Mouse (Mus musculus): Measurements from ENCODE around the gene Gnat2. TPM values are rescaled to one million over a fixed set of nuclear protein-coding genes. Genes with fewer than 3 reads are reported as not detected.

Gnat2 gene
- polyA plus RNA-seq, 1 experiment from 2014 or later, result 0.24 TPM

- H3K27me3 ChIP-seq (ENCODE audit: control insufficient read depth, insufficient read depth, low read length), result no peaks in the 10 kb centered on the region
- H3K9me3 ChIP-seq (ENCODE audit: control insufficient read depth, low read length), result no peaks in the 10 kb centered on the region
- ATAC-seq (ENCODE audit: low read depth), result no peak
- no peak overlapping the region for H3K4me2 ChIP-seq (ENCODE audit: low read depth, low read length)
- H3K27ac ChIP-seq (ENCODE audit: low read depth, low read length), result no peak overlapping the region
- peaks cover 8% of the 10 kb centered on the region for H3K4me1 ChIP-seq (ENCODE audit: control insufficient read depth, insufficient read depth, low read length)
- no peaks in the 10 kb centered on the region for H3K36me3 ChIP-seq (ENCODE audit: control insufficient read depth, insufficient read depth, low read length)
- WGBS, result 83% methylated on average over 2 of the region's 2 CpGs
- H3K4me3 ChIP-seq (ENCODE audit: low read depth, low read length), result no peak overlapping the region
- H3K9ac ChIP-seq (replicated peaks; ENCODE audit: low read depth, low read length), result no peak overlapping the region
These were observed 2.0 kb upstream of the Gnat2 start for GRCm38 (mm10) chr3:108090561-108090960.

- Histone ChIP-seq H3K4me3 (ENCODE audit: low read depth, low read length) (no peak overlapping the region), H3K27me3 (ENCODE audit: control insufficient read depth, insufficient read depth, low read length) (no peaks in the 10 kb centered on the region), H3K4me2 (ENCODE audit: low read depth, low read length) (no peak overlapping the region), H3K4me1 (ENCODE audit: control insufficient read depth, insufficient read depth, low read length) (no peaks in the 10 kb centered on the region), H3K9me3 (ENCODE audit: control insufficient read depth, low read length) (no peaks in the 10 kb centered on the region), H3K36me3 (ENCODE audit: control insufficient read depth, insufficient read depth, low read length) (no peaks in the 10 kb centered on the region), H3K27ac (ENCODE audit: low read depth, low read length) (no peak overlapping the region), H3K9ac (replicated peaks; ENCODE audit: low read depth, low read length) (no peak overlapping the region)
- 73% methylated on average over 6 of the region's 6 CpGs for WGBS
- no peak for ATAC-seq (ENCODE audit: low read depth)
These were observed 559 bp upstream of the Gnat2 start for GRCm38 (mm10) chr3:108092030-108092429.

- Histone ChIP-seq H3K27me3 (ENCODE audit: control insufficient read depth, insufficient read depth, low read length) (no peaks in the 10 kb centered on the region), H3K36me3 (ENCODE audit: control insufficient read depth, insufficient read depth, low read length) (no peaks in the 10 kb centered on the region), H3K4me2 (ENCODE audit: low read depth, low read length) (no peak overlapping the region), H3K4me1 (ENCODE audit: control insufficient read depth, insufficient read depth, low read length) (no peaks in the 10 kb centered on the region), H3K9me3 (ENCODE audit: control insufficient read depth, low read length) (no peaks in the 10 kb centered on the region), H3K27ac (ENCODE audit: low read depth, low read length) (no peak overlapping the region), H3K4me3 (ENCODE audit: low read depth, low read length) (no peak overlapping the region), H3K9ac (replicated peaks; ENCODE audit: low read depth, low read length) (no peak overlapping the region)
- 76% methylated on average over 6 of the region's 6 CpGs for WGBS
- ATAC-seq (ENCODE audit: low read depth), result no peak
These were observed 717 bp downstream of the Gnat2 start for GRCm38 (mm10) chr3:108093306-108093705.

- Histone ChIP-seq H3K36me3 (ENCODE audit: control insufficient read depth, insufficient read depth, low read length) (no peaks in the 10 kb centered on the region), H3K4me3 (ENCODE audit: low read depth, low read length) (no peak overlapping the region), H3K27me3 (ENCODE audit: control insufficient read depth, insufficient read depth, low read length) (no peaks in the 10 kb centered on the region), H3K4me1 (ENCODE audit: control insufficient read depth, insufficient read depth, low read length) (no peaks in the 10 kb centered on the region), H3K27ac (ENCODE audit: low read depth, low read length) (no peak overlapping the region), H3K4me2 (ENCODE audit: low read depth, low read length) (no peak overlapping the region), H3K9ac (replicated peaks; ENCODE audit: low read depth, low read length) (no peak overlapping the region), H3K9me3 (ENCODE audit: control insufficient read depth, low read length) (no peaks in the 10 kb centered on the region)
- no peak for ATAC-seq (ENCODE audit: low read depth)
- WGBS, result 100% methylated on average over 1 of the region's 1 CpGs
These were observed 1.6 kb downstream of the Gnat2 start for GRCm38 (mm10) chr3:108094146-108094545.

- WGBS, result 95% methylated on average over 12 of the region's 12 CpGs
- Histone ChIP-seq H3K9ac (replicated peaks; ENCODE audit: low read depth, low read length) (no peak overlapping the region), H3K27me3 (ENCODE audit: control insufficient read depth, insufficient read depth, low read length) (no peaks in the 10 kb centered on the region), H3K9me3 (ENCODE audit: control insufficient read depth, low read length) (no peaks in the 10 kb centered on the region), H3K36me3 (ENCODE audit: control insufficient read depth, insufficient read depth, low read length) (no peaks in the 10 kb centered on the region), H3K27ac (ENCODE audit: low read depth, low read length) (no peak overlapping the region), H3K4me2 (ENCODE audit: low read depth, low read length) (no peak overlapping the region), H3K4me1 (ENCODE audit: control insufficient read depth, insufficient read depth, low read length) (no peaks in the 10 kb centered on the region), H3K4me3 (ENCODE audit: low read depth, low read length) (no peak overlapping the region)
- ATAC-seq (ENCODE audit: low read depth), result no peak
These were observed 2.6 kb downstream of the Gnat2 start for GRCm38 (mm10) chr3:108094976-108095760.

- H3K27me3 ChIP-seq (ENCODE audit: control insufficient read depth, insufficient read depth, low read length), result no peaks in the 10 kb centered on the region
- H3K9ac ChIP-seq (replicated peaks; ENCODE audit: low read depth, low read length), result no peak overlapping the region
- H3K4me3 ChIP-seq (ENCODE audit: low read depth, low read length), result no peak overlapping the region
- 83% methylated on average over 8 of the region's 8 CpGs for WGBS
- no peak for ATAC-seq (ENCODE audit: low read depth)
- no peak overlapping the region for H3K4me2 ChIP-seq (ENCODE audit: low read depth, low read length)
- peaks cover 3% of the 10 kb centered on the region; the same call in 1 of the 2 replicates for H3K4me1 ChIP-seq (ENCODE audit: control insufficient read depth, insufficient read depth, low read length)
- no peak overlapping the region for H3K27ac ChIP-seq (ENCODE audit: low read depth, low read length)
- H3K36me3 ChIP-seq (ENCODE audit: control insufficient read depth, insufficient read depth, low read length), result no peaks in the 10 kb centered on the region
- H3K9me3 ChIP-seq (ENCODE audit: control insufficient read depth, low read length), result no peaks in the 10 kb centered on the region
These were observed 3.6 kb downstream of the Gnat2 start for GRCm38 (mm10) chr3:108096226-108096625.

GRCm38 (mm10) chr3:108096726-108097125 is 4.1 kb downstream of the Gnat2 start:
- Histone ChIP-seq H3K4me1 (ENCODE audit: control insufficient read depth, insufficient read depth, low read length) (peaks cover 3% of the 10 kb centered on the region; the same call in 1 of the 2 replicates), H3K9me3 (ENCODE audit: control insufficient read depth, low read length) (no peaks in the 10 kb centered on the region)
- 90% methylated on average over 10 of the region's 10 CpGs for WGBS

GRCm38 (mm10) chr3:108097656-108098055 is 5.1 kb downstream of the Gnat2 start:
- 94% methylated on average over 8 of the region's 8 CpGs for WGBS
- H3K4me1 ChIP-seq (ENCODE audit: control insufficient read depth, insufficient read depth, low read length), result peaks cover 3% of the 10 kb centered on the region; the same call in 1 of the 2 replicates
- H3K9me3 ChIP-seq (ENCODE audit: control insufficient read depth, low read length), result no peaks in the 10 kb centered on the region
- H3K4me2 ChIP-seq (ENCODE audit: low read depth, low read length), result no peak overlapping the region
- H3K9ac ChIP-seq (replicated peaks; ENCODE audit: low read depth, low read length), result no peak overlapping the region
- H3K27ac ChIP-seq (ENCODE audit: low read depth, low read length), result no peak overlapping the region
- ATAC-seq (ENCODE audit: low read depth), result no peak
- H3K4me3 ChIP-seq (ENCODE audit: low read depth, low read length), result no peak overlapping the region
- no peaks in the 10 kb centered on the region for H3K27me3 ChIP-seq (ENCODE audit: control insufficient read depth, insufficient read depth, low read length)
- no peaks in the 10 kb centered on the region for H3K36me3 ChIP-seq (ENCODE audit: control insufficient read depth, insufficient read depth, low read length)

More at GRCm38 (mm10) chr3:108096726-108097125, 4.1 kb downstream of the Gnat2 start:
- H3K27me3 ChIP-seq (ENCODE audit: control insufficient read depth, insufficient read depth, low read length), result no peaks in the 10 kb centered on the region
- no peak overlapping the region for H3K4me3 ChIP-seq (ENCODE audit: low read depth, low read length)
- H3K27ac ChIP-seq (ENCODE audit: low read depth, low read length), result no peak overlapping the region
- H3K36me3 ChIP-seq (ENCODE audit: control insufficient read depth, insufficient read depth, low read length), result no peaks in the 10 kb centered on the region
- no peak overlapping the region for H3K9ac ChIP-seq (replicated peaks; ENCODE audit: low read depth, low read length)
- H3K4me2 ChIP-seq (ENCODE audit: low read depth, low read length), result no peak overlapping the region
- ATAC-seq (ENCODE audit: low read depth), result no peak

- no peak overlapping the region for H3K9ac ChIP-seq (replicated peaks; ENCODE audit: low read depth, low read length)
- WGBS, result 83% methylated on average over 6 of the region's 6 CpGs
- no peaks in the 10 kb centered on the region for H3K27me3 ChIP-seq (ENCODE audit: control insufficient read depth, insufficient read depth, low read length)
- ATAC-seq (ENCODE audit: low read depth), result no peak
- no peak overlapping the region for H3K27ac ChIP-seq (ENCODE audit: low read depth, low read length)
- no peak overlapping the region for H3K4me3 ChIP-seq (ENCODE audit: low read depth, low read length)
- H3K4me2 ChIP-seq (ENCODE audit: low read depth, low read length), result no peak overlapping the region
- no peaks in the 10 kb centered on the region for H3K36me3 ChIP-seq (ENCODE audit: control insufficient read depth, insufficient read depth, low read length)
- H3K4me1 ChIP-seq (ENCODE audit: control insufficient read depth, insufficient read depth, low read length), result peaks cover 3% of the 10 kb centered on the region; the same call in 1 of the 2 replicates
- no peaks in the 10 kb centered on the region for H3K9me3 ChIP-seq (ENCODE audit: control insufficient read depth, low read length)
These were observed 5.7 kb downstream of the Gnat2 start for GRCm38 (mm10) chr3:108098316-108098715.
